Mouse (Mus musculus): ENCODE data around the gene Pheta2. TPM values are rescaled to one million over a fixed set of nuclear protein-coding genes. Genes with fewer than 3 reads are reported as not detected.

Pheta2 gene
- under 1 TPM; 0.25 to 0.42 TPM for total RNA-seq (2021)
- long read RNA-seq, experiment 1, partial matches to known transcripts: 0 of 1 reads
- long read RNA-seq, experiment 1, other reads (novel, unspliced or antisense): 0 of 1 reads
- long read RNA-seq, experiment 2: 0 reads

DNA sequence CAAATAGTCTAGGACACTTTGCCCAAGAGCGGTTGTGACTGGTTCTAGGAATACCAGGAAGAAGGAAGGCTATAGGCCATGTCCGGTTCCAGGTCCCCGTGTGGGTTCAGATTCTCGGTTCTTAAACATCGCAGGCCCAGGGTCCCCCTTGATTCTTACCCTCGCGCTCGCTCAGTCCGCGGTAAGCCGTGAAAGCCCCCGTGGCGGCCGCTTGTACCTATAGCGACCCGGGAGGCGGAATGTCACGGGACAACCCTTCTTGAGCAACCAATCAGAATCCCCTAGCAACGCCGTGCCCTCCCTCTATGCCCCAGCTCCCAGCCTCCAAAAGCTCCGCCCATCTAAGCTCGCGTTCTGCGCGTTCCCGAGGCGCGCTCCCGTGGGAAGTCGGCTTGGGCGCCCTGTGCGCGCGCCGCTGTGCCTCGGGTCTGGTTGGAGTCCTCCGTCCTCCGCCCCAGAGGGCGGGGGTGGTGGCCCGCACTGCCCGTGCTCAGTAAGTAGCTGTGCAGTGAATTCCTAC, at the start of gene Pheta2, which contains the start of the genes Naga and Smdt1:
Pheta2 (plus strand) TSS at position 350 of the 520 bp plus-strand sequence.
Naga (minus strand) TSS at position 333 of the 520 bp plus-strand sequence.
Smdt1 (plus strand) TSS at position 367 of the 520 bp plus-strand sequence.
- intact Hi-C loops (cut with DNase I): no loop called here
- peak; percentile 92 for DNase-seq (ENCODE audit: extremely low spot score in 1 of 2, low spot score in 2 of 2)
- Histone ChIP-seq H3K27ac (peak within 1 kb of the TSS; percentile 73), H3K4me3 (peak within 1 kb of the TSS; percentile 86)
- no peak; the same call in 1 of the 2 replicates for TF ChIP-seq CTCF (IDR thresholded peaks at IDR 0.05)

DNA sequence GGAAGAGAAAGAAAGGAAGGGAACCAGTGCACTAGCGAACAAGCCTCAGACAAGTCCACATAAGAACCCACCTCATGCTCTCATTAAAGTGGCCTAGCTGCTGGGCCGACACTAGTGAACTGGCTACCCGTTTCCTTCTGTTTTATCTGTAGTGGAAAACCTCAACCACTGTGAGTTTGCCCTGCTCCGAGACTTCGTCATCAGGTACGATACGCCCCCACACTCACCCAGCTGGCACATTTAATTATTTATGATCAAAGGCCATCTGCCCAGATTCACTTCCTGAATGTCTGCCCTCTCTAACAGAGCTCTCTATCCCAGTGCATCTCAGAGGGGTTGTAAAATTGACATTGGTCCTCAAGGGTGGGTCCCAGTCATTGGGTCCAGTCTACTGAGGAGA, 48.5 kb upstream of the Pheta2 start:
- intact Hi-C loops (cut with DNase I): loop anchor here (10.0 kb wide), 2 partner anchors 125 to 515 kb away; no protein-coding TSS in a partner anchor

DNA sequence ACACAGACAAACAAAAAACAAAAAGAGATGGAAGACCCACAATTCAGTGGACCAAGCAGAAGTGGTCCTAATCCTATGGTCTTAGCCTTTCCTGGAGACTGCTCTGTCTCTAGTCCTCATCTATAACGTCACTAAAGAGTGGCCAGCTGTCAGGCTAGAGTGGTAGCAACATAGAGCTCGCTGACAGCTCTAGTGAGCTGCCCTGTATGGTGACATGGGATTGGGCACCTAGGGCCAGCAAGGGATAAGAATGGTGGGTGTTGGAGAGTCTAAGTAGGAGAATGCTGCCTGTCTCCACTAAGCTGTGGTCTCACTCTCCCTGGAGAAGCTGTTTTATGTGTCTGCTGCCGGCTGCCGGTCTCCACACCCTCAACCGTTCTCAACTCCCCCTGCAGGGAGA, 45.9 kb upstream of the Pheta2 start:
- no peak for DNase-seq (ENCODE audit: extremely low spot score in 1 of 2, low spot score in 2 of 2)
- no peak for TF ChIP-seq CTCF (IDR thresholded peaks at IDR 0.05)
- no peak overlapping the region for H3K27ac ChIP-seq
- intact Hi-C loops (cut with DNase I): loop anchor here (10.0 kb wide), 2 partner anchors 122 to 512 kb away; no protein-coding TSS in a partner anchor
- no peak overlapping the region for H3K4me3 ChIP-seq

More for the DNA sequence above, 48.5 kb upstream of the Pheta2 start:
- H3K4me3 ChIP-seq: no peak overlapping the region
- no peak overlapping the region for H3K27ac ChIP-seq
- no peak for TF ChIP-seq CTCF (IDR thresholded peaks at IDR 0.05)
- no peak for DNase-seq (ENCODE audit: extremely low spot score in 1 of 2, low spot score in 2 of 2)

DNA sequence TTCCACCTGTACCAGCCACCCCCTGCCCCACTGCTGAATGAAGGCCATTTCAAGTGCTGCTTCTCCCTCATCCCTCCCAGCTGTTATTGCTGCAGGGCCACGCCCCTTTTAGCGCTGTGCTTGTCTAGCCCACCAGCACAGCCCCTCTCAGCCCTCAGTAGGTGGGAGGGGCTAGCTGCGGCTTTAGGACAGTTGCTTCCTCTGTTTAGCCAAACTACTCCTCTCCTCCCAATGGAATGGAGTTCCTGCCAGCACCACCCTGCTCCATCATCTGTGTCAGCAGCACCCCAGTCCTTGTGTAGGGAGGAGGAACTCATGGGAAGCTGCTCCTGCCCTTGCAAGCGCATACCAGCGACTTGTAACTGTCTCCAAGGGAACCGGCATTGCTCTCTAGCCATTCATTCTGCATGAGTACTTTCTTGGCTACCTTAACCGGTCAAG, 45.5 kb upstream of the Pheta2 start:
- intact Hi-C loops (cut with DNase I): loop anchor here (10.0 kb wide), 2 partner anchors 122 to 512 kb away; no protein-coding TSS in a partner anchor
- no peak for DNase-seq (ENCODE audit: extremely low spot score in 1 of 2, low spot score in 2 of 2)
- no peak overlapping the region for H3K27ac ChIP-seq
- H3K4me3 ChIP-seq: no peak overlapping the region
- no peak for TF ChIP-seq CTCF (IDR thresholded peaks at IDR 0.05)

DNA sequence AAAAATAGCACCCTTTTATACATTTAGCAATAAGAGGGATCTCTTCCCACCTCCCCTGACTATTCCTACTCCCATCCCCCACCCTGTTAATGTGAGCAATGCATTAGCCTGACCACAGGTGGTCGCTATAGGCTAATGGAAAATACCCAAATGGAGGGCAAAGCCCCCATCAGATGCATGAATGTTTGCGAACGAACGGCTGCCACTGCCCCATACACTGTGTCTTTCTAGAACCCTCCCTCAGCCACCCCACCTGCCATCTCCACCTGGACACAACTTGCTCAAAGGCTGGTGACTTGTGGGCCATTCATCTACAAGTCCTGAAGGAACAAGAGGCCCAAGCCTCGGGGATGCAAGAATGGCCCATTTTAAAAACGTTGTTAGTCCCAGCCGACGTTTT, 44.7 kb upstream of the Pheta2 start:
- intact Hi-C loops (cut with DNase I): loop anchor here (10.0 kb wide), 2 partner anchors 121 to 511 kb away; no protein-coding TSS in a partner anchor
- peak; percentile 48 for TF ChIP-seq CTCF (IDR thresholded peaks at IDR 0.05)

DNA sequence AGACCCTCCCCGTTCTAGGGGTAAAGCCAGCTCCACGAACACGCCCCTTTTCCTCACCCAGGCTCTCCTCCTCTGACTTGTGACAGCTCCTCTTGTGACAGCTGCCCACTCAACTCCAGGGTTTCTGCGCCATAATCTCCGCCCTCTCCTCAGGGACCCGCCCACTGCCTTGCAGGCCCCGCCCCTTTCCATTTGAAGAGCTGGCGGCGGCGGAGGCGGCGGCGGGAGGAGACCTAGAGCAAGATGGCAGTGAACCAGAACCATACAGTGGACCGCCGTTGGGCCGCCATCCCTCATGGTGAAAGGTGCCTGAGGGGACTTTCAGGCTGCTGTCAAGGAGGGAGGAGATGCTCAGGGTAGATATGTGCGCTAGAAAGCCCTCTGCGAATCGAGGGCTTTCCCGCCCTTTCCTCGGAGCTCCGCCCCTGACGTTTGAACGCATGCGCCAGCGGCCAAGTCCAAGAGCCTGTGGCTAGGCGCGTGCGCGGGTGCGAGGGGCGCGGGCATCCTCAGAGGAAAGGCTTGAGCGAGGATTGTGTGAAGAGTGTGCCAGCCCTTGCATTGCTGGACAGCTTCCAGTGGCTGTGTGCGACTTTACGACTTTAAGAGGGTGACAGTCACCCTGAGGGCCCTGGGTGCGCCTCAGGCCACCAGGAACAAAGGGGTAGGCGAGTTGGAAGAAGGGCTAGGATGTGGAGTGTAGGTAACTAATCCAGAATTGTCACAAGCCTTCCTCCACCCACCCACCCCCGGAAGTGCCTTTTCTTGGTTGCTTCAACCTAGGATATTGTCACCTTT, 39.8 kb upstream of the Pheta2 start, which contains the start of gene Wbp2nl:
Wbp2nl (plus strand) TSS at position 191 of the 798 bp plus-strand sequence.
- TF ChIP-seq CTCF (IDR thresholded peaks at IDR 0.05): no peak
- intact Hi-C loops (cut with DNase I): loop anchor here (10.0 kb wide), 2 partner anchors 116 to 506 kb away; no protein-coding TSS in a partner anchor
- Histone ChIP-seq H3K4me3 (no peak within 1 kb of the TSS), H3K27ac (no peak within 1 kb of the TSS)
- no peak for DNase-seq (ENCODE audit: extremely low spot score in 1 of 2, low spot score in 2 of 2)

More for the DNA sequence above, 44.7 kb upstream of the Pheta2 start:
- DNase-seq (ENCODE audit: extremely low spot score in 1 of 2, low spot score in 2 of 2): no peak
- H3K27ac ChIP-seq: no peak overlapping the region
- no peak overlapping the region for H3K4me3 ChIP-seq

DNA sequence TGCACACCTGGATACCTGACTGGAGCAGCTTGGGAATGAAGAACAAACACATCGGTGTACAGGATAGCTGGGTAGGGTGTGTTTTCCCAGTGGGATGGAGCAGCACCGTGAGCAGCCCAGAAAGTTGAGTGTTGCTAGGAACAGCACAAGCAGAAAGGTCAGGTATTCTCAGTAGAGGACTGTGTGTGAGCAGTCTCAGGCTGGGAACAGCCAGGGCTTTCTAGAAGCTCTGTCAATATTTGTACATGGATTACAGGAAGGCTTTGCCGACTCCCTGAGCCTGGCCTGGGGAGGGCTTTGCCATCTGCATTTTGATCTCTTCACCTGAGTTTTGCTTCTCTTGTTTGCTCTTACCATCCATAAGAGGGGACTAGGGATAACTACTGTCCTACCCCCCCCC, 31.6 kb upstream of the Pheta2 start:
- H3K27ac ChIP-seq: no peak overlapping the region
- no peak for DNase-seq (ENCODE audit: extremely low spot score in 1 of 2, low spot score in 2 of 2)
- TF ChIP-seq CTCF (IDR thresholded peaks at IDR 0.05): no peak
- intact Hi-C loops (cut with DNase I): no loop called here
- no peak overlapping the region for H3K4me3 ChIP-seq

DNA sequence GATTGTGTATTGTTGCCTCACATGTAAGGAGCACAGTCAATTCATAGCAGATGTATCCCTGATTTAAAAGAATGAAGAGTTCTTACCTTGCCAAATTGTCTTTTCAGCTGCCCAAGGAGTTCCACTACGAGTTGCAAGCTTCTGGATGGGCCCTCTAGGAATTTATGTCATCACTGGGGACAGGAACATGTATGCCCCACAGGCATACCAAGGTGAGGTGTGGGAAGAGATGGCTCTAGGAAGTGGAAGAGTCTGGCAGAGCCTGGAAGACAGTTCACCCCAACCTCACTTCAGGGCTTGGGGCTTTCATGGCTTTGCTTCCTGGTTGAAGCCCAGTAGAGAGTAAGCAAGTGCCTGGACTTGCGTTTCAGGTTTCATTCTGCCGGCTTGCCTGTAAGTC, 30.3 kb upstream of the Pheta2 start:
- DNase-seq (ENCODE audit: extremely low spot score in 1 of 2, low spot score in 2 of 2): no peak
- Histone ChIP-seq H3K4me3 (no peak overlapping the region), H3K27ac (no peak overlapping the region)
- no peak for TF ChIP-seq CTCF (IDR thresholded peaks at IDR 0.05)
- intact Hi-C loops (cut with DNase I): no loop called here

DNA sequence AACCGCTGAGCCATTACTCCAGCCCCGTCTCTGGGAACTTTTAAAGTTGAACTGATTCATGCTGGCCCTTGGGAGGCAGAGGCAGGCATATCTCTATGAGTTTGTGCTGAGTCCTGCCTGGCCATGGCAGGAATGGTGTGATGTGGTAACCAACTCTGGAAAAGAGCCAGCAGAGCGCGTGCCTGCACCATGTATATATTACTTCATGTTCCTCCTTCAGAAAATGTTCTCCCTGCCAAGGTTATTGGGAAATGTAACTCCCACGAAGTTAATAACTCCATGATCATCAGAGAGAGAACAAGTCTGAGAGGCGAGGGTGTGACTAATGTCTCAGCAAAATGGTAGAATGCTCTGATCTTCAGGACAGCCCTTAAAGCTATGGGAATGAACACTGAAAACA, 20.9 kb upstream of the Pheta2 start:
- H3K4me3 ChIP-seq: no peak overlapping the region
- TF ChIP-seq CTCF (IDR thresholded peaks at IDR 0.05): no peak
- H3K27ac ChIP-seq: no peak overlapping the region
- intact Hi-C loops (cut with DNase I): no loop called here
- no peak for DNase-seq (ENCODE audit: extremely low spot score in 1 of 2, low spot score in 2 of 2)

DNA sequence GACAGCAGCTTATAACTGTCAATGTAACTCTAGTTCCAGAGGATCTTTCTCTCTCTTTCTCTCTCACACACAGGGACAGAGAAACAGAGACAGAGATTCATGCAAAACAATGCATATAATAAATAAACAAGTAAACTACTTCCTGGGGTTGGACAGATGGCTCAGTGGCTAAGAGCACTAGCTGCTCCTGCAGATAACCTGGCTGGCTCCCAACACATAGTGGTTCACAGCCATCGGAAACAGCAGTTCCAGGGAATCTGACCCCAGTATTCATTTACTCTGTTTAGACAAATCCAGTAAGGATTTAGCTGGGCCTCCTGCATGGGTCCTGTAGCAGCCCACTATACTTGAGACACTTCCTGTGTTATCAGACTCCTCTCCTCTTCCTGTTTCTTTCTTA, 19.1 kb upstream of the Pheta2 start:
- Histone ChIP-seq H3K27ac (no peak overlapping the region), H3K4me3 (no peak overlapping the region)
- no peak for TF ChIP-seq CTCF (IDR thresholded peaks at IDR 0.05)
- no peak for DNase-seq (ENCODE audit: extremely low spot score in 1 of 2, low spot score in 2 of 2)
- intact Hi-C loops (cut with DNase I): no loop called here

DNA sequence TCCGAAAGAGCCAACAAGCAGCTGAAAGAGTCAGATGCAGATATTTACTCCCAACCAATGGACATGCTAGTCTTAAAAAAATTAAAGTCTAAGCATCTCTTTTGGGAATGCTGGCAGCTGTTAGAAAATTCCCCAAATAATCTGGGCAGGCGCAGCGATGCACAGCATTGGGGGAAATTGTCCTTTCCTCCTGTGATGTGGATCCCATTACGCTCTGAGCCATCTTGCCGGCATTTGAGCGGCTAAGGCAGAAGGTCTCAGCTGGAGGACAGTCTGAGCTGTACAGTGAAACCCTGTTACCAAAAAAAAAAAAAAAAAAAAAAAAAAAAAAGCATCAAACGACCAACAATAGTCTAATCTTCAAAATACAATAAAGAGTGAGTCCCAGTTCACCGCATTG, 16.5 kb upstream of the Pheta2 start:
- H3K27ac ChIP-seq: no peak overlapping the region
- TF ChIP-seq CTCF (IDR thresholded peaks at IDR 0.05): no peak
- H3K4me3 ChIP-seq: no peak overlapping the region
- no peak for DNase-seq (ENCODE audit: extremely low spot score in 1 of 2, low spot score in 2 of 2)
- intact Hi-C loops (cut with DNase I): no loop called here

DNA sequence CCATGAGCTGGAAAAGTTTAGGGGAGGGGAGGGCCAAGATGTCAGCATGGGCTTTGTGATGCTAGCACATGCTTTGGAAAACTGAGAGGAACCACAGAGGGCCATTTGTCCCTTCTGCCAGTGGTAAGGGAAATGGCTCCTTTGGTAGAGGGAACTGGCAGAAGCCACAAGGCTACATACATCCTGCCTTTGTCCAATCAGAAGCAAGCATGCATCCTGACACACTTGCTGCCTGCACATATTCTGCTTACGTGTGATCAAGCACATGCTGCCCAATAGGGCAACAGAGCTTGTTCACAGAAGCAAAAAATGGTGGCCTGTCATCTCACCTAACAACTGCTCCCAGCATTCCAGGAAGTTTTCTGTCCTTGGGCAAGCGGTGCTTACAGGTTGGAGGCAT, 13.4 kb upstream of the Pheta2 start:
- no peak overlapping the region for H3K4me3 ChIP-seq
- intact Hi-C loops (cut with DNase I): no loop called here
- DNase-seq (ENCODE audit: extremely low spot score in 1 of 2, low spot score in 2 of 2): no peak
- H3K27ac ChIP-seq: no peak overlapping the region
- TF ChIP-seq CTCF (IDR thresholded peaks at IDR 0.05): no peak
